Mouse (Mus musculus) CH12.LX (cell line): ENCODE data around the gene Gm20817. TPM values are rescaled to one million over a fixed set of nuclear protein-coding genes. Genes with fewer than 3 reads are reported as not detected.
"Not testable (repeated sequence)": the region's sequence is repeated elsewhere in the genome, so short reads cannot be mapped to it uniquely, and the experiment has no call there.

ENCODE experiments used
- DNase-seq: peaks from one replicate; pipeline ENCODE4 v3.0.0-alpha.2; 2013; ENCODE audit errors: extremely low read depth
- H3K27ac ChIP-seq: 2 replicates; pipeline ENCODE4 v1.5.1; 2012; ENCODE audit warnings: low read depth, mild to moderate bottlenecking, control low read depth, moderate library complexity; ENCODE audit not compliant: insufficient read depth
- H3K27me3 ChIP-seq: replicated peaks from 2 replicates; pipeline ENCODE3; 2012; ENCODE audit warnings: inconsistent platforms
- H3K36me3 ChIP-seq, 2 experiments: replicated peaks in 1 of 2; 2 replicates each; pipeline versions ENCODE3 to v1.6.1; 2012; ENCODE audit warnings: inconsistent platforms in 1 of 2, low read length in 1 of 2, mild to moderate bottlenecking in 1 of 2, mixed read lengths in 1 of 2, moderate library complexity in 1 of 2; ENCODE audit not compliant: control insufficient read depth in 1 of 2, insufficient read depth in 1 of 2
- H3K4me1 ChIP-seq, 2 experiments: 2 replicates each; pipeline ENCODE4 v1.6.1; 2012; ENCODE audit warnings: inconsistent platforms in 1 of 2, moderate library complexity in 1 of 2; ENCODE audit not compliant: insufficient read depth in 2 of 2, control insufficient read depth in 1 of 2
- H3K4me2 ChIP-seq: 2 replicates; pipeline ENCODE4 v1.6.1; 2012; ENCODE audit warnings: low read depth, mild to moderate bottlenecking, control low read depth; ENCODE audit not compliant: poor library complexity, insufficient read depth, severe bottlenecking
- H3K4me3 ChIP-seq, 3 experiments: fragments of 150-350 bp in 1 of 3; sonication (generic) in 1 of 3; replicated peaks in 1 of 3; 2 replicates each; pipeline versions ENCODE3 to v1.5.1; 2011 to 2012; ENCODE audit warnings: low read depth in 2 of 3, low read length in 2 of 3, mild to moderate bottlenecking in 2 of 3, moderate library complexity in 2 of 3, control low read depth in 1 of 3, improper control_type of control experiment in 1 of 3, inconsistent platforms in 1 of 3, mixed read lengths in 1 of 3; ENCODE audit not compliant: poor library complexity in 1 of 3
- H3K79me2 ChIP-seq: replicated peaks from 2 replicates; pipeline ENCODE4 v1.6.1; 2012; ENCODE audit warnings: mild to moderate bottlenecking, moderate library complexity; ENCODE audit not compliant: control insufficient read depth, poor library complexity, insufficient read depth, severe bottlenecking; ENCODE audit errors: extremely low read depth
- H3K9ac ChIP-seq: 2 replicates; pipeline ENCODE4 v1.6.1; 2012; ENCODE audit warnings: low read depth, mild to moderate bottlenecking, control low read depth, moderate library complexity; ENCODE audit not compliant: insufficient read depth
- H3K9me3 ChIP-seq: replicated peaks from 2 replicates; pipeline ENCODE3; 2012; ENCODE audit warnings: low read length, inconsistent platforms, mixed read lengths
- dilution Hi-C: fragments of 300-500 bp; cut with MboI; formaldehyde crosslinking; loops from 2 replicates; pipeline ENCODE4 v1.14.3; 2020; ENCODE audit warnings: low sequenced_read_pairs; ENCODE audit not compliant: extremely low pct_unique_long_range_greater_than_20kb, extremely low pct_ligation_motif_present
- in situ Hi-C: fragments of 300-500 bp; cut with MboI; formaldehyde crosslinking; loops from 3 replicates; pipeline ENCODE4 v1.14.3; 2019; ENCODE audit warnings: low sequenced_read_pairs, low pct_ligation_motif_present, low pct_unique_long_range_greater_than_20kb, mixed read lengths
- polyA plus RNA-seq: library from polyadenylated mRNA; unstranded; fragments of >175 nt; gene quantifications from 2 replicates; pipeline ENCODE4 v1.2.1, GENCODE M21; 2012; ENCODE audit warnings: low read depth; ENCODE audit not compliant: insufficient read length
- total RNA-seq, 2 experiments: library from RNA; depleted of rRNA; stranded (reverse); fragments of 300-350 nt in 1 of 2; fragments of >200 nt in 1 of 2; gene quantifications; 2 replicates each; pipeline ENCODE4 v1.2.3; 2012 to 2014

Gm20817 gene
- total RNA-seq (2012; rRNA removed): not detected in 2 replicates
- total RNA-seq (2014; rRNA removed): not detected in 2 replicates
- not detected in 2 replicates for polyA plus RNA-seq

- H3K9me3 ChIP-seq: not testable (repeated sequence)
These were observed at the start of gene Gm20817 for GRCm38 (mm10) chrY:68832628-68833027. Gm20817 (minus strand) TSS chrY:68832728.

More at GRCm38 (mm10) chrY:68832628-68833027, at the start of gene Gm20817:
- H3K79me2 ChIP-seq, H3K27ac ChIP-seq, H3K36me3 ChIP-seq, DNase-seq, H3K27me3 ChIP-seq, H3K4me2 ChIP-seq, in situ Hi-C loops, H3K4me1 ChIP-seq, H3K9ac ChIP-seq, dilution Hi-C loops, H3K4me3 ChIP-seq: not testable (repeated sequence)
